Mouse (Mus musculus): ENCODE results near the gene Lrrc27.

Gene Lrrc27

DNA sequence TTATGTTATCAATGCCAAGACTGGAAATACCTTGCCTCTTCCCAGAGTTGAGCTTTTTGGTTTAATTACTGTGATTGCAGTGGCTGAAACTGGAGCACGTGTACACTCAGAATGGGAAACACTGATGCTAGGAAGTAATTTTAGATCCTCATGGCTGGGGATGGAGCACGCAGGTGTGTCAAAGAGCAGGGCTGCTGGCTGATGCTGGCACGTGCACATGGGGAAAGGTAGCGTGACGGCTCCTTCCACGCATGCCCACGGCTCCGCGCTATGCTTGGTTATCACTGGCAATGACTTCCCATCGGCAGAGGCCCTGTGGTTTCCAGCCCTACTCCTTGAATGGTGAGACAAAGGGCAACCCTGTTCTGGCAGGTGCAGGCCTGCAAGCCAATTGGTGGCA, 63.4 kb downstream of the Lrrc27 start:
- DNase-seq (ENCODE audit: extremely low spot score), result no peak

DNA sequence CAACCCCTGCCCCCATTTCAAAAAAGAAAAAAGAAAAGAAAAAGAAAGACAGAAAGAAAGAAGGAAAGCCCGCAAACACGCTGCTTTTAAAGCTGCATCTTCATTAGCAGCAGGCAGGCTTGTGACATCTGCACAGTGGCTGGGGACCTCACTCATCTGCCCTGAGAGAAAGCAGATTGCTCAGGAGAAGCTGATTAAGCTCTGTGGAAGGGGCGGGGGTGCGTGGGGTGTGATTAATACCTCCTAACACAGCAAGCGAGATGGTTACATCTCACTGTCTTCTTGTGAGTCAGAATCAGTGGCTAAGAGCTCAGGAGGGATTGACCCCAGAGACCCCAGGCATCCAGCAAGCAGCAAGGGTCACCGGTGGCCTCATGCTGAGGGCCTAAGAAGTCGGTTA, 64.7 kb downstream of the Lrrc27 start:
- DNase-seq (ENCODE audit: extremely low spot score), result no peak

DNA sequence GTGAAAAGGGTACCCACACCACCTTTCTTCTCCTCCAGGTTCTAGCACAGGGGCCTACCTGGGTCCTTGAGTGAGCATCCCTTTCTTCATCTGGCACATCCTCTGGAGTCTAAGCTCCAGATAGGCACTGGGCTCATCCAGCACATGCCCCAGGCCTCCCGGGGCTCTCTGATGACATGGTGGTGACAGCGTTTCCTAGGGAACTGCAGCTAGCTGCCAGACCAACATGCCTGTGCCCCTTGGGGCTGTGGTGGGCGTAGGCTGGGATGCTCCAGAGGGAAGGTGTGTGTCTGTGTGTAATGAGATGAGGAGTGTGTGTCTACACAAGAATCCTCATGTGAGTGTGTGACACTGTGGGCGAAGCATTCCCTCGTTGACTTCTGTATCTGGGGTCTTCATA, 66.8 kb downstream of the Lrrc27 start:
- no peak for DNase-seq (ENCODE audit: extremely low spot score)

DNA sequence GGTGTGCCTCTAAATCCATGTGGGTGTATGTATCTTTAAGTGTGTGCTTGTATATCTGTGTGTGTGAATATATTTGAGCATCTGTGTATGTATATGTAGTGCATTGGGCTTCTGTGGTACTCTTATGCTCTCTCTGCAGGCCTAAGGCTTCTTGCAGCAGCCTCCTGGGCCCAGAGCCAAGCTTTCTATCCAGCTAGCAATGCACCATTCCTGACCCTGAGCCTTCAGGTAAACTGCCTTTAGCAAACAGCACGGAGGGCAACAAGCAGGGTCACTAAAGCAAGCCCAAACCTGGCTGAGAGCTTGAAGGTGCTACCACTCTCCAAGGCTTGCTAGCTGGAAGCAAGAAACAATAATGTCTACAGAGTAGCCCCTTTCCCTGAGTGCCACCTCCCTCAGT, 67.3 kb downstream of the Lrrc27 start:
- DNase-seq (ENCODE audit: extremely low spot score), result no peak

DNA sequence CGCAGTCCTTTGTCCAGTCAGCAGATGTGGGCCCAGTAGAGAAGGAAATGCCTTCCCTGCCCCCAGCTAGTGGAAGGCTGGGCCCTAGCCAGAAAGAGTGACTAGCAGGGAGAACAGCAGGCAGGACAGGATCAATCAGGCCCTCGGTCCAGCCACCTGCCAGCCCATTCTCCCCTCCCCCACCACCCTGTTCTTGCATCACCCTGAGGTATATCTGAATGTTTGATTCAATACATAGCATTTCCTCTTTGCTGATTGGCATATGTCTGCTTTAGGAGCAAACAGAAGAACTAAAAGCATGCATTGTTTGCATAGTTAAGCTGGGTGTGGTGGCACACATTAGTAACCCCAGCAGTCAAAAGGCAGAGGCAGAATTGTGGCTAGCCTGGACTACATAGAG, 68.4 kb downstream of the Lrrc27 start:
- DNase-seq (ENCODE audit: extremely low spot score), result no peak

DNA sequence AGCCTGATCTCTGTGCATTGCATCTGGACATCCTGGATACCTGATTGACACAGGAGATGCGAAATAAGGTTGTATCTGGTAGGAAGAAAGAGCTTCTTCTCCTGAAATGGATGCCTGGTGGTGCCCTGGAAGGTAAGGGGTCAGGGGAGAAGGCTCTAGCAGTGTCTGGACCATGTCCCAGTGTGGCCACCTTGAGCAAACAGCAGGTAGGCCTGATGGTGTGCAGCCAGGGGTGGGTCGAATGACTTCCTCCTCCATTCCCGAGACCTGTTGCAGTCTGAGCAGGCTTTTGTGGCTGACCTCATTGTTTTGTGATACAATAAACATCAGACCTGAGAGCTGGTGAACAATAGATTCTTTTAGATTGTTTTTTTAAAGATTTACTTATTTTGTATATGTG, 69.2 kb downstream of the Lrrc27 start:
- DNase-seq (ENCODE audit: extremely low spot score), result no peak

DNA sequence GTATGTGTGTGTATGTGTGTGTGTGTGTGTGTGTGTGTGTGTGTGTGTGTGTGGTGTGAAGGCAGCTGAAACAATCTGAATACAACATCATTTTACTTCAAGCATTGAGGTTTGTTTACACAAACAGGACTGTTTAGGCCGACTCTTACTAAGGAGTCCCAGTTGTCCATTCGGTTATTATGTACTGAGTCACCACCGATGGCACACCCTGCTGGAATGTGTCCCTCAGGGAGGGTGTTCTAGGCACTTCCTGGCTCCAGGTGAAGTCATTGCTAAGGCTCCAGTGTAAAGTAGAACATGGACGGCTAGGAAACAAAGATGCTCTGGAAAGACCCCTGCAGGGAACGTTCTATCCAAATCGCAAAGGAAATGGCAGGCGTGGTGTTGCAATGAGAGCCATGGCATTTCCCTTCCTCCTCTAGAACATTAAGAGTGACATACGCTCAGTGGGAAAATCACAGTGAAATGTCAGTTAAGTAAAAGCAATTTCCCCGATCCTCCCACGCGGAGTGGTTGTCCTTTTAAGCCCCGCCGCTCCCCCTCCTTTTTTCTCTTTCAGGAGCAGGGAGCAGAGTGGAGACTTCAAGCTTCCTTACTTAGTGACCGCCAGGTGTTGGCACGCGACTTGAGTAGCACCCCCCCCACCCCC, 72.6 kb downstream of the Lrrc27 start:
- no peak for DNase-seq (ENCODE audit: extremely low spot score)

DNA sequence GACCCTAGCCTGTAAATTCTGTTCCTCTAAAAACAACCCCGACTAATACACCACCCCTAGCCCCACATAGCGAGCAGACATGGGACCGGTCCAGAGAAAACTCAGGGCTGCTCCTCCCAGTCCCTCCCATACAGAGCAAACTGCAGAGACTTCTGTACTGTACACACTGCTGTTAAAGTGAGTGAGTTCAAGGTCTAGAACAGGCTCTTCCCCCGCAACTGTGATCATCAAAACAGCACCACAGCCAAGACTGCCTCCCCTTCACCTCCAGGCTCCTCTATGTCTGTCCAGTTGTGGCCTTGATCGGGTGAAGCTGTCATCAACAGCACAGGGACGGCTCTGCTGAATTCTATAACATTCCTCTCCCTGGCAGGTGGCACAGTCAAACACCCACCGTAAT, 75.8 kb downstream of the Lrrc27 start:
- DNase-seq (ENCODE audit: extremely low spot score), result no peak

Measured in embryo, embryonic 9.5 days (tissue).